Mouse (Mus musculus) embryonic fibroblast, embryonic 13.5 days (primary cell): ENCODE results near the gene Gm21887. TPM values are rescaled to one million over a fixed set of nuclear protein-coding genes. Genes with fewer than 3 reads are reported as not detected.
"Not testable (repeated sequence)": the region's sequence is repeated elsewhere in the genome, so short reads cannot be mapped to it uniquely, and the experiment has no call there.

ENCODE experiments used
- H3K27ac ChIP-seq: 2 replicates; pipeline ENCODE4 v1.5.1; 2012; ENCODE audit warnings: low read length, control low read depth, inconsistent platforms; ENCODE audit not compliant: insufficient read depth
- H3K4me1 ChIP-seq: 2 replicates; pipeline ENCODE4 v1.6.1; 2011; ENCODE audit warnings: low read length; ENCODE audit not compliant: control insufficient read depth, insufficient read depth
- H3K4me3 ChIP-seq: 2 replicates; pipeline ENCODE4 v1.5.1; 2011; ENCODE audit warnings: mild to moderate bottlenecking, control low read depth, low read length; ENCODE audit not compliant: insufficient read depth
- polyA plus RNA-seq: library from polyadenylated mRNA; stranded (reverse); fragments of >200 nt; gene quantifications from 2 replicates; pipeline ENCODE4 v1.2.4, GENCODE M21; 2011; ENCODE audit warnings: low read depth; ENCODE audit not compliant: missing spikeins, insufficient read length

Gm21887 gene
- polyA plus RNA-seq, 1 experiment, result 44.5 TPM

GRCm38 (mm10) chrX:169999912-170000641 lies 9.4 kb upstream of the Gm21887 start:
- not testable (repeated sequence) for H3K4me3 ChIP-seq, H3K27ac ChIP-seq, H3K4me1 ChIP-seq

GRCm38 (mm10) chrX:170000642-170001387 lies 8.6 kb upstream of the Gm21887 start:
- not testable (repeated sequence) for H3K27ac ChIP-seq

DNA sequence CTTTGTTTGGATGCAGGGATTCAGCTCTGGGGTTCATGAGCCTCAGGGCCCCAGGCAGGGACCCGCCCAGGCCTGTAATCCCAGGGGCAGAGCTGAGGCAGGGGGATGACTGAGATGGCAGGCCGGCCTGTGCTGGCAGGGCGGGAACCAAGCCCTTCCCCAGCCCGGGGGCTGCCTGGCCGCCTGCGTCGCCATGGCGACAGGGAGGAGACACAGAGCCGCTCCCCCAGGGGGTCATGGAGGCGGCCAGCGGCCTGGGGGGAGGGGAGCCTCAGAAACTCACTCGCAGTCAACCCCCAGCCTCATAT lies 8.1 kb upstream of the Gm21887 start:
- not testable (repeated sequence) for H3K27ac ChIP-seq, H3K4me3 ChIP-seq, H3K4me1 ChIP-seq

More at GRCm38 (mm10) chrX:170000642-170001387, 8.6 kb upstream of the Gm21887 start:
- H3K4me1 ChIP-seq, H3K4me3 ChIP-seq: not testable (repeated sequence)

GRCm38 (mm10) chrX:170002510-170003197 lies 6.8 kb upstream of the Gm21887 start:
- not testable (repeated sequence) for H3K27ac ChIP-seq, H3K4me3 ChIP-seq

DNA sequence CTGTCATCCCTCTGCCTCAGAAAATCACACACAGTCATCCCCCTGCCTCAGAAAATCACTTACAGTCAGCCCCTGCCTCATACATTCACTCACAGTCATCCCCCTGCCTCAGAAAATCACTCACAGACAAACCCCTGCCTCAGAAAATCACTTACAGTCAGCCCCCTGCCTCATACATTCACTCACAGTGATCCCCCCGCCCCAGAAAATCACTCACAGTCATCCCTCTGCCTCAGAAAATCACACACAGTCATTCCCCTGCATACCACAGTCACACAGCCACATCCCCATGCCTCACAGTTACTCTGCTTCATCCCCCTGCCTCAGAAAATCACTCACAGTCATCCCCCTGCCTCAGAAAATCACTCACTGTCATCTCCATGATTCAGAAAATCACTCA lies 5.9 kb upstream of the Gm21887 start:
- H3K27ac ChIP-seq, H3K4me1 ChIP-seq, H3K4me3 ChIP-seq: not testable (repeated sequence)

More at GRCm38 (mm10) chrX:170002510-170003197, 6.8 kb upstream of the Gm21887 start:
- not testable (repeated sequence) for H3K4me1 ChIP-seq

DNA sequence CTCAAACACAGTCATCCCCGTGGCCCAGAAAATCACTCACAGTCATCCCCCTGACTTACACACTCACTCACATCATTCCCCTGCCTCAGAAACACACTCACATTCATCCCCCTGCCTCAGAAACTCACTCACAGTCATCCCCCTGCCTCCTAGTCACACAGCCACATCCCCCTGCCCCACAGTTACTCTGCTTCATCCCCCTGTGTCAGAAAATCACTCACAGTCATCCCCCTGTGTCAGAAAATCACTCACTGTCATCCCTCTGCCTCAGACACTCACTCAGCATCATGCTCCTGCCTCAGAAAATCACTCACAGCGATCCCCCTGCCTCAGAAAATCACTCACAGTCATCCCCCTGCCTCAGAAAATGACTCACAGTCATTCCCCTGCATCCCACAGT lies 5.2 kb upstream of the Gm21887 start:
- H3K4me3 ChIP-seq, H3K4me1 ChIP-seq, H3K27ac ChIP-seq: not testable (repeated sequence)

- H3K4me1 ChIP-seq, H3K4me3 ChIP-seq, H3K27ac ChIP-seq: not testable (repeated sequence)
These were observed 4.7 kb upstream of the Gm21887 start for GRCm38 (mm10) chrX:170004793-170005192.

DNA sequence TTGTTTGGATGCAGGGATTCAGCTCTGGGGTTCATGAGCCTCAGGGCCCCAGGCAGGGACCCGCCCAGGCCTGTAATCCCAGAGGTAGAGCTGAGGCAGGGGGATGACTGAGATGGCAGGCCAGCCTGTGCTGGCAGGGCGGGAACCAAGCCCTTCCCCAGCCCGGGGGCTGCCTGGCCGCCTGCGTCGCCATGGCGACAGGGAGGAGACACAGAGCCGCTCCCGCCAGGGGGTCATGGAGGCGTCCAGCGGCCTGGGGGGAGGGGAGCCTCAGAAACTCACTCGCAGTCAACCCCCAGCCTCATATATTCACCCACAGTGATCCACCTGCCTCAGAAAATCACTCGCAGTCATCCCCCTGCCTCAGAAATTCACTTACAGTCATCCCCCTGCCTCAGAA lies 4.3 kb upstream of the Gm21887 start:
- H3K4me3 ChIP-seq, H3K4me1 ChIP-seq, H3K27ac ChIP-seq: not testable (repeated sequence)

DNA sequence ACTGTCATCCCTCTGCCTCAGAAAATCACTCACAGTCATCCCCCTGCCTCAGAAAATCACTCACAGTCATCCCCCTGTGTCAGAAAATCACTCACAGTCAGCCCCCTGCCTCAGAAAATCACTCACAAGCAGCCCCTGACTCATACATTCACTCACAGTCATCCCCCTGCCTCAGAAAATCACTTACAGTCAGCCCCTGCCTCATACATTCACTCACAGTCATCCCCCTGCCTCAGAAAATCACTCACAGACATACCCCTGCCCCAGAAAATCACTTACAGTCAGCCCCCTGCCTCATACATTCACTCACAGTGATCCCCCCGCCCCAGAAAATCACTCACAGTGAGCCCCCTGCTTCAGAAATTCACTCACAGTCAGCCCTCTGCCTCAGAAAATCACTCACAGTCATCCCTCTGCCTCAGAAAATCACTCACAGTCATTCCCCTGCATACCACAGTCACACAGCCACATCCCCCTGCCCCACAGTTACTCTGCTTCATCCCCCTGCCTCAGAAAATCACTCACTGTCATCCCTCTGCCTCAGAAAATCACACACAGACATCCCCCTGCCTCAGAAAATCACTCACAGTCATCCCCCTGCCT lies 3.7 kb upstream of the Gm21887 start:
- not testable (repeated sequence) for H3K4me1 ChIP-seq

GRCm38 (mm10) chrX:170006694-170007247 lies 2.7 kb upstream of the Gm21887 start:
- H3K4me1 ChIP-seq, H3K27ac ChIP-seq, H3K4me3 ChIP-seq: not testable (repeated sequence)

More for the DNA sequence above, 3.7 kb upstream of the Gm21887 start:
- not testable (repeated sequence) for H3K27ac ChIP-seq, H3K4me3 ChIP-seq

DNA sequence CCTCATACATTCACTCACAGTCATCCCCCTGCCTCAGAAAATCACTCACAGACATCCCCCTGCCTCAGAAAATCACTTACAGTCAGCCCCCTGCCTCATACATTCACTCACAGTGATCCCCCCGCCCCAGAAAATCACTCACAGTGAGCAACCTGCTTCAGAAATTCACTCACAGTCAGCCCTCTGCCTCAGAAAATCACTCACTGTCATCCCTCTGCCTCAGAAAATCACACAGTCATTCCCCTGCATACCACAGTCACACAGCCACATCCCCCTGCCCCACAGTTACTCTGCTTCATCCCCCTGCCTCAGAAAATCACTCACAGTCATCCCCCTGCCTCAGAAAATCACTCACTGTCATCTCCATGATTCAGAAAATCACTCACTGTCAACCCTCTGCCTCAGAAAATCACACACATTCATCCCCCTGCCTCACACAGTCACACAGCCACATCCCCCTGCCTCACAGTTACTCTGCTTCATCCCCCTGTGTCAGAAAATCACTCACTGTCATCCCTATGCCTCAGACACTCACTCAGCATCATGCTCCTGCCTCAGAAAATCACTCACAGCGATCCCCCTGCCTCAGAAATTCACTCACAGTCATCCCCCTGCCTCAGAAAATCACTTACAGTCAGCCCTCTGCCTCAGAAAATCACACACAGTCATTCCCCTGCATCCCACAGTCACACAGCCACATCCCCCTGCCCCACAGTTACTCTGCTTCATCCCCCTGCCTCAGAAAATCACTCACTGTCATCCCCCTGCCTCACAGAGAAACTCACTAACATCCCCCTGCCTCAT lies 1.9 kb upstream of the Gm21887 start:
- not testable (repeated sequence) for H3K4me3 ChIP-seq, H3K27ac ChIP-seq, H3K4me1 ChIP-seq

DNA sequence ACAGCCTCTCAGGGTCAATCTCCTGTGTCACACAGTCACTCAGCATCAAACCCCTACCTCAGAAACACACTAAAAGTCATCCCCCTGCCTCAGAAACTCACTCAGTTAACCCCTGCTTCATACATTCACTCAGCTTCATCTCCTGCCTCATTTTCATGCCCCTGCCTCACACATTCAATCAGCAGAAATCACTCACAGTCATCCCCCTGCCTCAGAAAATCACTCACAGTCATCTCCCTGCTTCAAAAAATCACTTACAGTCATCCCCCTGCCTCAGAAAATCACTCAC lies 1.3 kb upstream of the Gm21887 start:
- H3K4me1 ChIP-seq, H3K27ac ChIP-seq, H3K4me3 ChIP-seq: not testable (repeated sequence)

GRCm38 (mm10) chrX:170008584-170008983 lies 875 bp upstream of the Gm21887 start:
- H3K27ac ChIP-seq, H3K4me3 ChIP-seq, H3K4me1 ChIP-seq: not testable (repeated sequence)

- not testable (repeated sequence) for H3K4me1 ChIP-seq, H3K27ac ChIP-seq
- peak overlapping the region; percentile 67; the same call in 1 of the 2 replicates for H3K4me3 ChIP-seq
These were observed 352 bp downstream of the Gm21887 start for GRCm38 (mm10) chrX:170009801-170010221.
